Mouse (Mus musculus): ENCODE results near the gene Pidd1. TPM values are rescaled to one million over a fixed set of nuclear protein-coding genes. Genes with fewer than 3 reads are reported as not detected.

Gene Pidd1
- 10 to 100 TPM; 10.4 to 10.6 TPM for polyA plus RNA-seq (2017; shearing (Covaris generic))

DNA sequence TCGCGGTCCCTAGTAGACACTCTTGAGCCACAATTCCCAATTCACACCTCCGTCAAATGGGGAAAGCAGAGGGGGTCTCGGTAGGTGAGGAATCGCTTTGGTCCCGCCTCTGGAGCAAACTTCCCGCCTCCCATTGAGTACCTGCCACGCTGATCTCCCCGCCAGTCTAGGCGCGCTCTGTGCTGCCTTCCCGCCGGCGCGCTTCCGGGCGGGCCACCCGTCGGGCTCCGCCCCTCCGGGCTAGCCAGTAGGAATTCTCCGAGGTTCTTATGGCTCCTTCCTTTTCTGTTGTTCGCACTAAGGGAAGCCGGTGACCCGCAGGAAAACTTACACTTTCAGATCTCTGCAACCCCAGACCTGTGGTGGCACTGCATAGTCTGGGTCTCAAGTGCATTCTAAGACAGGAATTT is at the start of gene Pidd1:
Pidd1 (minus strand) TSS at position 198 of the 410 bp plus-strand sequence.

DNA sequence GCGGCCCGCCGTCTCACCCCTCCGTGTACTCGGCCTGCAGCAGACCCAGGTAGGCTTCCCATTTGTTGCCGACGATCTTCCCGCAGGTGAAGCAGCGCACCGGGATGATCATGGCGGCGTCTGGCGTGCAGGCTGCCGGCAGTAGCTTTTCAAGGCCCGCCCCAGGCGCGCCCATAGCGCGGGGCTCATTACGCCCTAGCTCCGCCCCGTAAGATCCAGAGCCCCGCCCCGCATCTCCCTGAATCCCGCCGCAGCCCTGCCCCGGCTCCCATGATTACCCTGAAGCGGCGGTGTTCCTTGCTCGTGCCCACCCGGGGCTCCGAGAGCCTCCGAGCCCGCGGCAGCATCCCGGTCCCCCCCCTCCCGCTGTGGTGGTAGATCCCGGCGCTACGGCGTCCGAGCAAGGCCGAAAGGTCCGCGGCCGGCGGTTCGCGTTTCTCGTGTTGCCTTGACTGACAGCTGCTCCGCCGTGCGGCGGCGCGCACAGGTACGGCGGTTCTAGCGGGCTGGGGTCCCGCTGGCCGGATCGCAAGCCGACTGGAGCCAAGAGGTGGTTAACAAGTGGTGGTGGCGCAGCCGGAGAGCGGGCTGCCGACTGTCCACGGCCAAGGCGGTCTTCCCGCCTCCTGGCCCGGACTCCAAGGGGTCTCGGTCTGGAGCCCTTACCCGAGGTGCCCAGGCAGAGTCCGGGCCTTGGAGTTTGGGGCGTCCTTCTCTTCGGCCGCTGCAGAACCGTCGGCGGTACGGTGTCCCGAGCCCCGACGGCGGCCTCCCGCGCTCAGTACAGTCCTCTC is 31.4 kb upstream of the Pidd1 start, which contains the start of the genes Polr2l and Tspan4:
Polr2l (minus strand) TSS at position 122 of the 794 bp plus-strand sequence.
Tspan4 (plus strand) TSS at position 230 of the 794 bp plus-strand sequence.

DNA sequence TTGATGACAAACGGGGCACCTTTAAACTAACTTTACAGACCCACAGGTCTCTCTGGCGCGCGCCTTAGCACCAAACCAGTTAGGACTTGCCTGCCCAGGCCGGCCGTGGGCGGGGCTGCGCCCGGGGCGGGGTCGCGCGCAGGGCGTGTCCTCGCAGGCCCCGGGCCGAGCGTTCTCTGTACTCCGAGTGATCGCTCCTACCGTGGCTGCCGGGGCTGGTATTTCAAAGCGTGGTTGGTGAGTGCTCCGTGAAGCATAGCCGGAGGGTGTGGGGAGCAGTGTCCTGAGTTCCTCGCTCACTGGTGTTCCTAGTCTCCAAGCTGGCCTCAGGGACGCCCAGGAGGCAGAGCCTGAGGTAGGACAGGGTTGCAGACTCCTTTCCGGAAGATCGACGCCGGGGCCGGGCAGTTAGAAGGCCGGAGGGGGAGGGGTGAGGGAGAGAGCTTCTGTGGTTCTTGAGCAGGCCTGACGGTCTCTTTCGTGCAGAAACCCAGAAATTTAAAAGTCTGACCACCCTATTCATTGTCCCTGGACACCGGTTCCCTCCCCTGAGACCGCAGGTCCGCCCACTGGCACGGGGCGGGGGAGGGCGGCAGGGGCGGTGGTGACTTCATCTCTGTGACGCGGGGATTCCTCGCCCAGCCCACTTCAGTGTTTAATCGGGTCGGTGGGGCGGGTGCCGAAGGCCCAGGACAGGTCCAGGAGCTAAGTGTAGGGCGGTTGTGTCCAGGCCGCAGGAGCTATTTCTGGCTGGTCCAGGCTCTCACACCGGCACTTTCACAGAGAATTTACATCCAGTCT is 23.6 kb upstream of the Pidd1 start, which contains the start of gene Cd151:
Cd151 (plus strand) TSS at position 163 of the 801 bp plus-strand sequence.

DNA sequence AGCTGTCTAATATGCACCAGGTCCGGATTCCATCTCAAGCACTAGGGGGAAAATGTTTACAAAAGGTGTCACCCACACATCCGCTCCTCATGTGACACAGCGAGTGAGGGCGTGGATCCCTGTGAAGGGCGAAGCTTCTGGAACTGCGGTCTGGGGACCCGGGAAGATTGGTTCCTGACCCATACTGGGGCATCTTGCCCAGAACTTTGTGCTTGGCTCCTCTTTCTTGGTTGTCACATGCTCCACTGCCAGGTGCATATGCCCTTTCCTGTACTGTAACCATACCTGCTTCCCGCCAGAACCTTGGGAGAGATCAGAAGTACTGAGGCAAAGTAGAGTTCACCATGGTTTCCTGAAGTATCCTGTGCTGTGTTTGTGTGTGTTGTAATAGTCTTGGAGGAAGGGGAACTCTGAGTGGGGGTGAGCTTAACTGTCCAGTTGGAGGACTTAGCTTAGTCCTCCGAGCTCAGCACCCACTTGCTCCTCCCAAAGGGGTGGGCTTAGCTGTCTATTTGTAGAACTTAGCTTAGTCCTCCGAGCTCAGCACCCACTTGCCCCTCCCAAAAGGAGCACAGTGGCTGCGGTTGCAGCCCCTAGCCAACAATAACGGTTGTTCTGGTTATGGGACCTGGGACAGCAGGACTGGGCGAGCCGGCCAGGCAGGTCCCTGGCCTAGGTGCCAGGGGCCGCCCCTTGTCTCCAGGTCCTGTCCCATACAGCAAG is 16.7 kb upstream of the Pidd1 start, which contains the start of gene Cracr2b:
Cracr2b (plus strand) TSS at position 704 of the 723 bp plus-strand sequence.

GRCm38 (mm10) chr7:141454967-141455551 is 11.2 kb upstream of the Pidd1 start, which contains the start of gene Pnpla2:
Pnpla2 (plus strand) TSS chr7:141455198.

DNA sequence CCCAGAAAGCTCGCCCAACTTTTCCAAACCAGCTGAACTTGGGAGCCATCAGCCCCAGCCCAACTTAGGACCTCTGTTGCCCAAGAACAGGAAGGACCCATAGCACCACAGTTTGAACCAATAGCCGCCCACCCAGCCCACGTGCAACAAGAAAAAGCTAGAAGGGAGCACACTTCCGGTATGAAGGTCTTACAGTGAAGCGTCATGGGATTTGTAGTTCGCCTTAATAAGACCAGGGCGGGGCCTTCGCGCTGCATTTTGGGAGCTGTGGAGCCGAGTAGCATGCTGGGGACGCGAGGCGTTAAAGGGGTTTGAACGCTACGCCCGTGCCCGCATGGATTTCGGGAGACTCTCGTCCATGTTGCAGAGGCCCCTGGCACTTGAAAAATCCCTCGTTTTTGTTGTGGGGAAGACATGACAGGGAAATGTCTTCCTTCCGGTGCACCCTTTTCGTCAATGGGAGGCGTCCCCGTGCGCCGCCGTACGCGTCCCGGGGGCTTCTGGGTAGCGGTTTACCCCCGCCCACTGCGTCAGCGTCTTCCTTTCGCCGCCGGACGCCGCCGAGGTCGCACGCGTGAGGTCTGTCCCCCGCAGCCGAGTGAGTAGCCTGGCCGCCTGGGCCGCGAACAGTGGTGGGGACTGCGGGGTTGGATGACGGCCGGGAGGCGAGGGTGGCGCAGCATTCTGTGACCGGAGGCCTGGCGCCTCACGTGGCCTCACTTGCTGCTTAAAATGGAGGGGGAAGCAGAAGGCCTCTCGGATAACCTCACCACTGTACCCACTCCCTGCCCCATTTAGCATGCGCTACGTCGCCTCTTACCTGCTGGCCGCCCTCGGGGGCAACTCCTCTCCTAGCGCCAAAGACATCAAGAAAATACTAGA is 3.5 kb upstream of the Pidd1 start, which contains the start of gene Rplp2:
Rplp2 (plus strand) TSS at position 261 of the 882 bp plus-strand sequence.

GRCm38 (mm10) chr7:141437178-141438120 is 6.4 kb downstream of the Pidd1 start, which contains the start of gene Slc25a22:
Slc25a22 (minus strand) TSS chr7:141437892.

GRCm38 (mm10) chr7:141429310-141429709 is 14.5 kb downstream of the Pidd1 start, which contains the start of gene Cend1:
Cend1 (minus strand) TSS chr7:141429491.

DNA sequence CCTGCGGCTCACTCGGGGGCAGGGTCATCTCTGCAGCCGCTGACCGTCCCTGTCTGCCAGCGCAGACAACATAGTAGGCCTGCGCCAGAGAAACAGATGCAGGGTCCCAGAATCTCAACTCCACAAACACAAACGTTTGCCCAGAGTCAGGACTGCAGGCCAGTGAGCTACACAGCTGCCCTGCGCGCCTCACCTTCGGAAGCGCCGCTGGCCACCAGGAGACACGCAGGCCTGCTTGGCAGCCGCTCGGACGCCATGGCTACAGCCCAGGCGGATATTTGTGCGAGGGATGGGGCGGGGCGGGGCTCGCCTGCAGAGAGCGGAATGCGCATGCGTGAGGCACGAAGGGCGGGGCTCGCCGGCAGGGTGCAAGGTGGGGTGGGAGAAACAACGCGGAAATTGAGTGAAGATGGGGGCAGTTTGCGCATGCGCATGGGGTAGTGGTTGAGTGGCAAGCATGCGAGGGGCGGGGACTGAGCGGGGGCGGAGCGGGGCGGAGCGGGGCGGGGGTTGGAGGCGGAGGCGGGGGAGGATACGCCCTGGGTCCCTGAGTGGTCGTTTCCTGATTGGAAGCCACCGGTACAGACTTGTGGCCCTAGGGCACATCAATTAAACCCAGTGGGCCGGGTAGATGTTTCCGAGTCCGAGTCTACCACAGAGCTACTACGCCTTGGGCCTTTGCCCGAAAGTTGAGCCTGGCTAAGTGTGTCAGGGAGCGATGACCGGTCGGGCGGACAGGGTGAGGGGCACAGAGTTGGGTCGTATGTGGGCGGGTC is 29.8 kb downstream of the Pidd1 start, which contains the start of gene Gatd1:
Gatd1 (minus strand) TSS at position 328 of the 776 bp plus-strand sequence.

DNA sequence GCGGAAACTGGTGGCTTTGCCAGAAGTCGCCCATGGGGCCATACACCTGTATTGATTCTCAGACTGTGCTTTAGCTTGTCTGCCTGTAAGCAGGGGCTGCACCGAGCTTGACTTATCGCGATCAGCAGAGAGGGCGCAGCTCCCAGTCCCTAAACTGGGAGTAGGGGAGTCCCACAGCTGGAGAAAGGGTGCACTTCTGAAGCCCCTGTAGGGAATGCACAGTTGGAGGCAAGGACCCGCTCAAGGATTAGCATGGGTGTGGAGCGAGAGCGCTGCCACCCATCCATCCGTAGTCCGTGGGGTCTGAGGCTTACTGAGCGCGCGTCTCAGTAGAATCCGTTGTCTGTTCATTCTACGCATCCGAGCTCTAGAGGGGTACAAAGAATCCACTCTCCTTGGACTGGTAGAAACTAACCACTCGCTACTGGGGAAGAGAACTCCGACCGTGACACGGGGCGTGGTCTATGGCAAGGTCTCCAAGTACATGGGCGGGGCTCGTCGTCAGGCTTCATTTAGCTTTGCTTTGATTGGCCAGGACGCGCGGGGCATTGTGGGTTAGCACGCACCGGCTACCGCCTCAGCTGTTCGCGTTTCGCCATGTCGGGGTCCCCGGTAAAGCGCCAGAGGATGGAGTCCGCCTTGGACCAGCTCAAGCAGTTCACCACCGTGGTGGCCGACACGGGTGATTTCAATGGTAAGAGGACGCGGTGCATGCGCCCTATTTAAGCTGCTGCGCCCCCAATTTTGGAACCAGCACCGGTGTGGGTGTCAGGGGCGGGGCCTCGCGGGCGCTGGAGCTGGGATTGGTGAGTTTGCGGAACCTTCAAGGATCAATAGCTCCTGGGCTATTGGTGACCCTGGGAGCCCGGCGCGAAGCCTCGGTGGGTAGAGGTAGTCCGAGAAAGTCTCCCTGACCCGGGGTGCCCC is 51.9 kb downstream of the Pidd1 start, which contains the start of gene Taldo1:
Taldo1 (plus strand) TSS at position 575 of the 927 bp plus-strand sequence.

Other genes with a start within 250 kb of the Pidd1 start
- gene Lrrc56, start 249.9 kb downstream of the Pidd1 start, polyA plus RNA-seq (2017; shearing (Covaris generic)), result 1 to 10 TPM; 2.2 to 5.0 TPM
- gene Lmntd2, start 229.9 kb downstream of the Pidd1 start, polyA plus RNA-seq (2017; shearing (Covaris generic)), result 1 to 10 TPM; 8.3 to 9.9 TPM
- 10 to 100 TPM; 18.6 to 23.4 TPM for gene Rassf7, start 228.2 kb downstream of the Pidd1 start, polyA plus RNA-seq (2017; shearing (Covaris generic))
- gene Phrf1, start 215.2 kb downstream of the Pidd1 start, polyA plus RNA-seq (2017; shearing (Covaris generic)), result 10 to 100 TPM; 55.5 to 85.8 TPM
- gene Irf7, start 177.5 kb downstream of the Pidd1 start, polyA plus RNA-seq (2017; shearing (Covaris generic)), result 100 to 1,000 TPM; 105 to 126 TPM
- gene Cdhr5, start 167.2 kb downstream of the Pidd1 start, polyA plus RNA-seq (2017; shearing (Covaris generic)), result under 1 TPM in 1 of 2 experiments, not detected in 1; 0.07 TPM
- gene Sct, start 164.9 kb downstream of the Pidd1 start, polyA plus RNA-seq (2017; shearing (Covaris generic)), result not detected
- gene Drd4, start 152.0 kb downstream of the Pidd1 start, polyA plus RNA-seq (2017; shearing (Covaris generic)), result under 1 TPM in 1 of 2 experiments, not detected in 1; 0.06 TPM
- gene Deaf1, start 116.3 kb downstream of the Pidd1 start, polyA plus RNA-seq (2017; shearing (Covaris generic)), result 10 to 100 TPM; 48.0 to 58.2 TPM
- gene Tmem80, start 116.3 kb downstream of the Pidd1 start, polyA plus RNA-seq (2017; shearing (Covaris generic)), result 10 to 100 TPM; 37.5 to 40.6 TPM
- under 1 TPM in 1 of 2 experiments, not detected in 1; 0.09 TPM for gene Eps8l2, start 105.1 kb downstream of the Pidd1 start, polyA plus RNA-seq (2017; shearing (Covaris generic))
- 100 to 1,000 TPM; 342 to 415 TPM for gene Taldo1, start 51.8 kb downstream of the Pidd1 start, polyA plus RNA-seq (2017; shearing (Covaris generic))
- gene Gatd1, start 29.9 kb downstream of the Pidd1 start, polyA plus RNA-seq (2017; shearing (Covaris generic)), result 10 to 100 TPM; 72.8 to 73.0 TPM
- gene Cend1, start 14.5 kb downstream of the Pidd1 start, polyA plus RNA-seq (2017; shearing (Covaris generic)), result under 1 TPM; 0.39 to 0.96 TPM
- 10 to 100 TPM; 56.7 to 57.4 TPM for gene Slc25a22, start 6.1 kb downstream of the Pidd1 start, polyA plus RNA-seq (2017; shearing (Covaris generic))
- gene Rplp2, start 3.3 kb upstream of the Pidd1 start, polyA plus RNA-seq (2017; shearing (Covaris generic)), result 1,000 to 10,000 TPM; 1,171 to 2,116 TPM
- gene Pnpla2, start 11.2 kb upstream of the Pidd1 start, polyA plus RNA-seq (2017; shearing (Covaris generic)), result 10 to 100 TPM; 88.2 to 90.1 TPM
- gene Cracr2b, start 17.1 kb upstream of the Pidd1 start, polyA plus RNA-seq (2017; shearing (Covaris generic)), result under 1 TPM in 1 of 2 experiments, not detected in 1; 0.59 TPM
- 10 to 100 TPM in 1 of 2 experiments, 1 to 10 TPM in 1; 6.6 to 10.4 TPM for gene Cd151, start 23.4 kb upstream of the Pidd1 start, polyA plus RNA-seq (2017; shearing (Covaris generic))
- gene Polr2l, start 31.1 kb upstream of the Pidd1 start, polyA plus RNA-seq (2017; shearing (Covaris generic)), result 10 to 100 TPM; 33.5 to 36.8 TPM
- gene Tspan4, start 31.2 kb upstream of the Pidd1 start, polyA plus RNA-seq (2017; shearing (Covaris generic)), result 1 to 10 TPM; 2.9 to 3.2 TPM
- 10 to 100 TPM; 10.7 to 19.5 TPM for gene Chid1, start 95.8 kb upstream of the Pidd1 start, polyA plus RNA-seq (2017; shearing (Covaris generic))
- gene Ap2a2, start 118.1 kb upstream of the Pidd1 start, polyA plus RNA-seq (2017; shearing (Covaris generic)), result 10 to 100 TPM; 35.9 to 51.1 TPM
- under 1 TPM; 0.14 to 0.36 TPM for gene Muc6, start 211.3 kb upstream of the Pidd1 start, polyA plus RNA-seq (2017; shearing (Covaris generic))
- under 1 TPM; 0.16 to 0.36 TPM for gene Muc2, start 246.3 kb upstream of the Pidd1 start, polyA plus RNA-seq (2017; shearing (Covaris generic))